Mouse (Mus musculus): ENCODE measurements around the gene Ubac2.

Gene Ubac2

GRCm38 (mm10) chr14:121994171-121994700 lies 115.8 kb downstream of the Ubac2 start:
- ATAC-seq (ENCODE audit: insufficient number of reproducible peaks, low FRiP score, low TSS enrichment) = no peak

- no peak for ATAC-seq (ENCODE audit: insufficient number of reproducible peaks, low FRiP score, low TSS enrichment)
Measured at GRCm38 (mm10) chr14:121994846-121995556, 116.6 kb downstream of the Ubac2 start.

GRCm38 (mm10) chr14:121995557-121995870 lies 117.1 kb downstream of the Ubac2 start:
- no peak for ATAC-seq (ENCODE audit: insufficient number of reproducible peaks, low FRiP score, low TSS enrichment)

GRCm38 (mm10) chr14:121996786-121997185 lies 118.4 kb downstream of the Ubac2 start:
- no peak for ATAC-seq (ENCODE audit: insufficient number of reproducible peaks, low FRiP score, low TSS enrichment)

- no peak for ATAC-seq (ENCODE audit: insufficient number of reproducible peaks, low FRiP score, low TSS enrichment)
Measured at GRCm38 (mm10) chr14:121999455-121999854, 121.0 kb downstream of the Ubac2 start.

GRCm38 (mm10) chr14:122000346-122001105 lies 122.1 kb downstream of the Ubac2 start:
- no peak for ATAC-seq (ENCODE audit: insufficient number of reproducible peaks, low FRiP score, low TSS enrichment)

GRCm38 (mm10) chr14:122002224-122002623 lies 123.8 kb downstream of the Ubac2 start:
- ATAC-seq (ENCODE audit: insufficient number of reproducible peaks, low FRiP score, low TSS enrichment) = no peak

GRCm38 (mm10) chr14:122003812-122004211 lies 125.4 kb downstream of the Ubac2 start:
- no peak for ATAC-seq (ENCODE audit: insufficient number of reproducible peaks, low FRiP score, low TSS enrichment)

- ATAC-seq (ENCODE audit: insufficient number of reproducible peaks, low FRiP score, low TSS enrichment) = no peak
Measured at GRCm38 (mm10) chr14:122008261-122008660, 129.8 kb downstream of the Ubac2 start.

GRCm38 (mm10) chr14:122009502-122009901 lies 131.1 kb downstream of the Ubac2 start:
- no peak for ATAC-seq (ENCODE audit: insufficient number of reproducible peaks, low FRiP score, low TSS enrichment)

- no peak for ATAC-seq (ENCODE audit: insufficient number of reproducible peaks, low FRiP score, low TSS enrichment)
Measured at GRCm38 (mm10) chr14:122010301-122010700, 131.9 kb downstream of the Ubac2 start.

- no peak for ATAC-seq (ENCODE audit: insufficient number of reproducible peaks, low FRiP score, low TSS enrichment)
Measured at GRCm38 (mm10) chr14:122011768-122012167, 133.3 kb downstream of the Ubac2 start.

DNA sequence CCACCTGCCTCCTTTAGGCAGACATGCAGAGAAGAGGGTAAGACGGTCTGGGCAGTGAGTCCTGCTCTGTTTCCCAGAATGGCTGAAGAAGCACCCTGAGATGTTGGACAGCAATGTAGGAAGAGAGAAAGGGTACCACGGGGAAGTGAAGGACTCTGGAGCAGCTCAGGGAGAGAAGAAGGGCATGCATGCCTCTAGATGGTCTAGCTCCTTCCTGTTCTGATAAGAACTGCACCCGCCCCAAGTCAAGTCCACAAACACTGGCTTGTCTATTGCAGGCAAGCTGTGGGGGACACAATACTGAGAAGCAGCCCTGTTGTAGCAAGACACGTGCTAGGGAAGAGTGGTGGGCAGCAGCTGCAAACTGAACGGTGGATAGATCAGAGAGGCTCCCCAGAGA lies 133.8 kb downstream of the Ubac2 start:
- ATAC-seq (ENCODE audit: insufficient number of reproducible peaks, low FRiP score, low TSS enrichment) = no peak

GRCm38 (mm10) chr14:122012814-122013213 lies 134.4 kb downstream of the Ubac2 start:
- no peak for ATAC-seq (ENCODE audit: insufficient number of reproducible peaks, low FRiP score, low TSS enrichment)

- no peak for ATAC-seq (ENCODE audit: insufficient number of reproducible peaks, low FRiP score, low TSS enrichment)
Measured at GRCm38 (mm10) chr14:122013417-122013951, 135.1 kb downstream of the Ubac2 start.

DNA sequence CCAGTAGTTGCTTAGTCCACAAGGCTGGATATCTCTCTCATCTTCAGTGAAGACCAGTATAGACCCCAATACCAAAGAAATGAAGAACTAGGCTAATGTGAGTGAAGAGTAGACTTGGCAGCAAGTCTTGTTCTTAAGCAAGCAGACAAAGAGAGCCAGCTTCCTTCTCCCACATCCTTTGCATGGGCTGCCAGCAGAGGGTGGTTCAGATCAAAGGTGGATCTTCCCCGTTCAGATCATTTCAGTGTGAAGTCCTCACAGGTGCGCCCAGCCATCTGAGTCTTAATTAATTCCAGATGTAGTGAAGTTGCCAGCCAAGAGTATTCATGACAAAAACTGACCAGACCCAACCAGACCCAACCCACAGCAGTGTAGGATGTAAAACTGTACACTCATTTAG lies 139.5 kb downstream of the Ubac2 start:
- ATAC-seq (ENCODE audit: insufficient number of reproducible peaks, low FRiP score, low TSS enrichment) = no peak

DNA sequence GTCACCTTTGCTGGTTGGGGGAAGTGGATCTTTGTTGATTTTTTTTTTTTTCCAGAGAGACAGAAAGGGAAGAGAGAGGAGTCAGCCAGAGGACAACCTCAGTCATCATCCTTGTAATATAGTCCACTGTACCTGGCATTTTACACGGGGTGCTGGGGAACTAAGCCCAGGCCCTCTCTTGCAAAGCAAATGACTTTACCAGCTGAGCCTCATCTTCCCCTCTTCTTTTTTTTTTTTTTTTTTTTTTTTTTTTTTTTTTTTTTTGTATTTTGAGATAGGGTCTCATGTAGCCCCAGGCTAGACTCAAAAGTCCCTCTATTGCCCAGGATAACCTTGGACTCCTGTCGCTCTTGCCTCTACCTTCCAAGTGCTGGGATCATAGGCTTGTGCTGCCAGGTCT lies 141.0 kb downstream of the Ubac2 start:
- no peak for ATAC-seq (ENCODE audit: insufficient number of reproducible peaks, low FRiP score, low TSS enrichment)

DNA sequence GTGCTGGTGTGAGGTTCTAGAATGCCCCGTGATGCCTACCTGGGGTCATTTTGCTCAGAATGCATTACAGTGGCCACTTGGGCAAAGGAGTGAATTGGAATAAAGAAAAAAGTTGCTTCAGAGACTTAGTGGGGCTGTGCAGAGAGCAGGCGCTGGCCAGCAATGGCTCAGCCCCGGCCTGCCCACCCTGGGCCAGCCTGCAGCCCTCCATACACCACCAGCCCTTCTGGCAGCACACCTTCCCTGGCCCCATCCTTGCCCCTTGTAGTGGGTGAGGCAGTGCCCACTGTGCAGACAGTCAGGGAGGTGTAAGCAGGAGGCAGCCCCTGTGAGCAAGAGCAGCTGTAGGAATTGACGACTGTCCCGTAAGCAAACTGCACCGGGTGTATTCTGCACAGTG lies 142.1 kb downstream of the Ubac2 start:
- ATAC-seq (ENCODE audit: insufficient number of reproducible peaks, low FRiP score, low TSS enrichment) = no peak

DNA sequence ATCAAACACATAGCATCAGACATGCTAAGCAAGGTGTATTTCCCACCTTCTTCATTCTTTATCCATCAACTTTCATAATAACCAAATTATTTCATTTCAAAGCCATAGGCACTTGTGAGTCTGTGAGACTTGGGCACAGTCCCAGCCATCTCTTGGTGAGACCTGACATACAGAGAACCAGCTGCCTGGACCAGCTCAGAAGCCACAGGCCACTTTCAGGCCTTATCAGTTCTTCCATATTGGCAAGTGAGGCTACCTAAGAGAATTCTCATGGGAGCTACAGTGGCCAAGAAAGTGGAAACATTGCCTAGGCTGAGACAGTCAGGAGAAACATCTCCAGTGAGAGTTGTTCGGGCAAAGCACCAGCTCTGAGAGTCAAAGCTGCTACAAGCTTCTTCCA lies 144.6 kb downstream of the Ubac2 start:
- ATAC-seq (ENCODE audit: insufficient number of reproducible peaks, low FRiP score, low TSS enrichment) = no peak

GRCm38 (mm10) chr14:122023928-122024327 lies 145.5 kb downstream of the Ubac2 start:
- ATAC-seq (ENCODE audit: insufficient number of reproducible peaks, low FRiP score, low TSS enrichment) = no peak

GRCm38 (mm10) chr14:122028926-122029745 lies 150.7 kb downstream of the Ubac2 start:
- ATAC-seq (ENCODE audit: insufficient number of reproducible peaks, low FRiP score, low TSS enrichment) = no peak
